Mouse (Mus musculus): ENCODE results near the gene Syce3.

The Syce3 gene

DNA sequence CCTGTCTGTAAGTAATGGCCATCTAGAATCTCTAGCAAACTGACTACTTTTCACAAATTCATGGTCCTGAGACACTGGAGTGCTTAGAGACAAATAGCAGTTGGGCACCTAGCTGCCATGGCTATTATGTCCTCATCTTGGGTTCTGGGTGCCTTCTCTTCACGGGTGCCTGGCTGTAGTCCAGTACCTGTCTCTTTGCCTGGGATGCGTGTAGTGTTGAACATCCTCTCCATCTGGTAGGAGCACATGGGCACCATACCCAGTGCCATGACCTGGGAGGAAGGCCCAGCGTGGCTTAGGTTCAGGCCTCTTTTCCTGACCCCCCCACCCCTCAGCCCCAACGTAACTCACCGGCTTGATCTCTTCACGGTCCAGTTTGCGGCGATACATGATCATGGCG, 11.6 kb upstream of the Syce3 start:
- DNase-seq (ENCODE audit: low spot score): no peak

DNA sequence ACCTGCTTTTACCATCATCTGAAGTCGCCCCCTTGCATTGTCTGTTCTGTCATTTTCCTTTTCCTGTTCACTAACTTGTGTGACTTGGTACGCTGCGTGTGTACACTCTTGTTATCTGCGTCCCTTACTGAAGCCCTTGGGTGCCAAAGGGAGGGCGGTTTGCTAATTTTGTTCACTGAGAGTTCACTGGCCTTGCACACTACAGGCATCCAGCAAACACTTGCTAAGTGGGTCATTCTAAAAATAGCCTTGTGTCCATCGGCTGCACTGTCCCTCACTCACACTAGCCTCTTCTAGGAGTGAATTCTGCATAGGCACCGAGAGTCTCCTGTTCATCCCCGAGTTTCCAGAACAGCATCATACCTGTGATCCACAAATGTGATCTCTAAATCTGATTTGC, 5.0 kb upstream of the Syce3 start:
- DNase-seq (ENCODE audit: low spot score): no peak

- DNase-seq (ENCODE audit: low spot score): no peak
Measured at GRCm38 (mm10) chr15:89406691-89407090, 3.6 kb downstream of the Syce3 start.

DNA sequence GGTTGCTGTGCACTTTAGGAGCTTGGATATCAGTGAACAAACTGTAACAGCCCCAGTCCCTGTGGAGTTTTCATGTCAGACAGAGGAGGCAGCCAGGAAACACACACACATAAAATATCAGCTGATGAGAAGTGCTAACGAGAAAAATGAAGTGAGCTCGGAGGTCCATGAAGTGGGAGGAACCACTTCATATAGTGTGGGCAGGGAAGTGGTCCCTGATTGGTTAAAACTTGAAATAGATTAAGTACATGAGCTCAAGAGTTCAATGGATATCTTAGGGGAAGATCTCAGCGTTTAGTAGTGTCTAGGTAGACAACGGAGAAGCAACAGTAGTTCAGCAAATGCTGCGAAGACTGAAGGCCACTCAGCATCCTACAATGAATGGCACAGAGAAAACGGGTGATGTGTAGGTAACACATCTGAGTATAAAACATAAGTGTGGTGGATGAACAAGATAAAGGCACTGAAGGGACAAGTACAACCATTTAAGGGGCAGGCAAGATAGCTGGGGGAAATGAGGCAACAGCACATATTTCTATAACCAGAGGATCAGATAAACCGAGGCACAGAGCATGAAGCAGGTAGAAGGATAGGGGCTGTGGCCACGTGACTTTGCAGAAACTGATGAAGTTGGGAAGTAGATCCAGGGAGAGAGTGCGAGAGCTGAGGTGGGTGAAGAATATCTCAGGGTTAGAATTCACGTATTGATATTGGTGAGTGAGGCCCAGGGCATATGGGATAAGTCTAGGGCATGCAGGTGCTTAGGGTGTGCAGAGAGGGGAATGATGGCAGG, 5.3 kb downstream of the Syce3 start:
- no peak for DNase-seq (ENCODE audit: low spot score)

GRCm38 (mm10) chr15:89402471-89402870, 7.8 kb downstream of the Syce3 start:
- no peak for DNase-seq (ENCODE audit: low spot score)

GRCm38 (mm10) chr15:89399716-89400115, 10.6 kb downstream of the Syce3 start:
- no peak for DNase-seq (ENCODE audit: low spot score)

GRCm38 (mm10) chr15:89398146-89398545, 12.2 kb downstream of the Syce3 start:
- DNase-seq (ENCODE audit: low spot score): no peak

- DNase-seq (ENCODE audit: low spot score): no peak
Measured at GRCm38 (mm10) chr15:89396883-89397282, 13.4 kb downstream of the Syce3 start.

DNA sequence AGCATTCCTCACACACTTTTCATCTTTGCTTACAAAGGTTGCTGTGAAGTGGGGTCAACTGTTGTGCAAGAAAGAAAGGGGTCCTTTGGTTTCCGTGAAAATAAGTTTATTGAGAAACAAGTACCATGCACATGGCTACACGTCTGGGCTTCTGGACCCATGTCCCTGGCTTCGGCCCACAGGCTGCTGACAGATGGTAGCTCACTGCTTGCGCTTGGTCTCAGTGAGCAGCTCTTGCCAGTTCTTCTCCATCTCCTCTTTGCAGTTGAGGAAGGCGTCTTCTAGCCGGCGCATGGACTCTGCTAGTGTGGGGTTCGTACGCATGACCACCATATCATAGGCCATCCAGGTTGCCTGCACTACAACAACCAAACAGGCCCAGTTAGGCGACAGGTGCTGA, 20.2 kb downstream of the Syce3 start:
- DNase-seq (ENCODE audit: low spot score): no peak

DNA sequence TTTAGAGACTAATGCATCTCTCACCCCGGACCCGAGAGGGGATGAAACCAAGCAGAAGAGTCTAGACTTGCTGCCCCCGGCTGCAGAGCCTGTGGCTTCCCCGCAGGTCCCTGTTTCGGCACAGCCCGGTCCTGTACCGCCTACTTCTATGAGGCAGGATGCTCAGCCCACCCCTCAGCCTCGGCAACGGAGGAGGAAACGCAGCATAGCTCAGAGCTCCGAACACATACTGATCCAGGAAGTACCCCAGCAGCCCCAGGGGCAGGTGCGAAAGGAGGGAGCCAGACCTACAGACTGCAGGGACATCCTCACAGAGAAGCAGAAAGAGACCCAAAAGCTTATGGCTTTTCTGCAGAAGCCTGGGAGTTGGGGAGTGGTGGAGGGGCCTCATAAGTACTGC, 23.2 kb downstream of the Syce3 start:
- no peak for DNase-seq (ENCODE audit: low spot score)

GRCm38 (mm10) chr15:89384617-89385016, 25.7 kb downstream of the Syce3 start, which contains the start of gene Klhdc7b:
Klhdc7b (plus strand) TSS chr15:89384917.
- DNase-seq (ENCODE audit: low spot score): no peak

DNA sequence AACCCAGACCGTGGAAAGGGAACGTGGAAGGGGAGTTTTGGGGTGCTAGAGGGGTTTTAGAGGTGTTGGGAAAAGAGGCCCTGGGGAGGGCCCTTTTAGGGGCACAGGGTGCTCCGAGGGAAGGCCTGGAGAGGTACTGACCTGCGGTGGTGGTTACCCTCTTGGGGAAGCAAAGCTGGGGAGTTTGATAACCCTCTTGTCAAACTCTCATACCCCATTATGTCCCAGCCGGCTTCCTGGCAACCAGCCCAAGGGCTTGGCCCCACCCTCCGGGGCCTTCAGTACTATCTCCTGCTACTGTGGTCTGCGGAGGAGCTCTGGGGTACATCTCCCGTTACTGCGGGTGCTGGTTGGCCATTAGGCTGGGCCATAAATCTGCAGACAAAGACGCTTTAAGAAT, 30.9 kb downstream of the Syce3 start:
- DNase-seq (ENCODE audit: low spot score): peak; percentile 44

- no peak for DNase-seq (ENCODE audit: low spot score)
Measured at GRCm38 (mm10) chr15:89378831-89379401, 31.4 kb downstream of the Syce3 start, which contains the start of gene Odf3b. Odf3b (minus strand) TSS chr15:89379282.

DNA sequence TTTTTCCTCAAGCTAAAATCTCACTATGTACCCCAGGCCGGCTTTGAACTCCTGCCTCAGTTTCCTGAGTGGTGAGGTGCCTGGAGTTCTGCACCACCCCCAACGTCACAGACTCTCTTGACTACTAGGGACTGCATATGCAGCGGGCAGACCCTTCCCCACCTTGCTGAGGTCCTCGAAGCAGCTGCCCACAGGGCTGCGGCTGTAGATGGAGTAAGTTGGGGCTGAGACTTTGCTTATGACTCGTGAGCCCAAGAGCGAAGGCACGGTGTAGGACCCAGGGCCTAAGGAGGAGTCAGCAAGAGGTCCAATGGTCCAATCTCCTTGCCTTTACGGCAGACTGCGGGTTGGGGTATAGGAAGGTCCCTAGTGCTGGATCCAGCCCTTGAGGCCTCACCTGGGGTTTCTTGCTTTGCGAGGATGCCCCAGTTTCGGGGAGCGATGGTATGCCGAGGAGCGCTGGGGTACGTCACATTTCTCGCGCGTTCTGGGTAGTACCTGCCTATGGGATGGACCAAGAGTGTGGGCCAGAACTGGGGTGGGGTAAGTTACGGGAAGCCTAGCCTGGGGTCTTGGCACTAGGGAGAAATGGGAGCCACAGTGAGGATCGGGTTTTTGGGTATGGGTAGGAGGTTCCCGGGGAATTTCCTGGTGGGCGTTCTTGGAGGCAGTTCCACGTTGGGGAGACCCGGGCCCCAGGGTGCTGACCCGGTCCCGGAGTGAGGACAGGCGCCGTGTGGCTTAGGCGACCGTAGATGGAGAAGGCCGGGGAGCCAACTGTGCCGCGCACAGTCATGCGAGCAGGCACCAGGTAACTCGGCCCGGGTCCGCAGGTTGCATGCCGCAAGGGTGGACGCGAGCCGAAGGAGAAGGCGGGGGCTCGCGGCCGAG, 32.1 kb downstream of the Syce3 start:
- no peak for DNase-seq (ENCODE audit: low spot score)

DNA sequence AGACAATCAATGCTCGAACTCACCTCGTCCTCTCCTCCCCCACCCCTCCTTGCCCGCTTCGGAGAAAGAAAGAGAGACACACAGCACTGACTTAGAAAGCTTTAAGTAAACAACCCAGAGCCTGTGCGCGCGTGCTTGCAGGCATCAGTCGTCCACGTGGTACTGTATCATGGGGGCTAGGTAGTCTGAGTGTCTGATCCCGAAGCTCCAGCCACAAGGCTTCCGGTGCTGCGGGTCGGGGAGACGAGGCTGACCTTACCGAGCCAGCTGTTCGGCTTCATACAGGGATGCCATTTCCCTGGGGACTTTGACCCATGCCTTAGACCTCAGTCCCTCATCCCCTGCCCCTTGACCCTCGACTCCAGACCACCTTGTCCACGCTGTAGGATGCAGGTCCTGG, 32.9 kb downstream of the Syce3 start:
- DNase-seq (ENCODE audit: low spot score): no peak

DNA sequence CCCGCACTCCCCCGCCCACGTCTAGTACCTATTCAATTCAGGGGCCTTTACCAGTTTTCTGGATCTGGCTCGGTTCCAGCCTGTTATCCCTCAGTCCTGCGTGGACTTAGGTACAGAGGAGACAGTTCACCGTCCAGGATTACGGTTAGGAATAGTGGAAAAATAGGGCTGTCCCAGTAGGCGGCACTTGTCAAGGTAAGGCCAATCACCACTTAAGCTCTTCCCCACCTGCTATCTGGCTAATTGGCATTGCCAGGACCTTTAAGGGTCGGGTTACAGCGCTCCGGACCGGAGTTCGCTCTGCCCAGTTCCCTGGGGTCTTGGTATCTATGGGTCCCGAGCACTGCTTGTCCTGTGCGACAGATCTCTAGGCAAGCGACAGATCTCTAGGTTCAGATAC, 33.3 kb downstream of the Syce3 start, which contains the start of gene Tymp:
Tymp (minus strand) TSS at position 83 of the 400 bp plus-strand sequence.
- DNase-seq (ENCODE audit: low spot score): no peak

DNA sequence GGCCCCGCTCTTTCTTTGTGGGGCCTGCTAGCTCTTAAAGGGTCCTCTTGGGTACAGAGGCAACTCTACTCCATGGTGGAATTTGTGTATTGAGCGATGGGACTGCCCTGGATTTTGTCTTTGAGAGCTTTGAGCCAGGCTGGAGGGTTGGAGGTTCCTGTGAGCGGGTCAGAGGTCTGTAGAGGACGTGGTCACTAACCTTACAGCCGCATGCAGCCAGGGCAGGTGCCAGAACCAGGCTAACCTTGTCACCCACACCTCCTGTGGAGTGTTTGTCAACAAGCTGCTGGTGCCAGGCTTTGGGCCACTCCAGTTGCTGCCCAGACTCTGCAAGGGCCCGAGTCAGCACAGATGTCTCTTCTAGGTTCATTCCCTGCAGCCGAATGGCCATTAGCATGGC, 34.3 kb downstream of the Syce3 start:
- no peak for DNase-seq (ENCODE audit: low spot score)

DNA sequence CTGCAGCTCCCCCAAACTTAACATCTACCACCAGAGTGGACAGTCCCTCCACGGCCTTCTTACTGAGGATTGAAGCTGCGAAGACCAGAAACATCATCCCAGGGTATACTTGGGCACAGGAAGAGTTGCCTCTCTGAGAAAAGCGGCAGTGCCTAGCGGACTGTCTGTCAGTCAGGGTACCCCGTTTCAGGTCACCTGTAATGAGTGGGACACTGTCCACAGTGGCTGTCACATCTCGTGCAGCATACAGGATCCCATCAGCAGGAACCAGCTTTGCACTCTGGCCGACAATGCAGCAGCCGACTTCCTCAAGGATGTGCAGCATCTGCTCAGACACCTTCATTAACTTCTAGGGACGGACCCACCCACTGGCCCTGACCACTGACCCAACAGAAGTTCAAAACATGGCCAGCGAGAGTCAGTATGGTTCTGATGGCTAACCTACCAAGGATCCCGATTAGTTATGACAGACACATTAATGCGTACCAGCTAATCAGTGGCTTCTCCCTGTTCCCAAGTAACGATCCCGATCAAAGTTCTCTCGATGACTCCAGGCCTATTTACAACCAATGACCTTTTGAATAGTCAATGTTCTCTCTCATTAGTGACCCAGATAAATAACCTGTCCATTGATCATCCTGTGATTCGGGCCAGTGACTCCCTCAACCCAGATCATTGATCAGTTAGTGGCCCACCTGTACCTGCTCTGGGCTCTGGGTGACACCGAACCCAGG, 35.3 kb downstream of the Syce3 start:
- no peak for DNase-seq (ENCODE audit: low spot score)

- no peak for DNase-seq (ENCODE audit: low spot score)
Measured at GRCm38 (mm10) chr15:89374340-89374739, 36.0 kb downstream of the Syce3 start.

DNA sequence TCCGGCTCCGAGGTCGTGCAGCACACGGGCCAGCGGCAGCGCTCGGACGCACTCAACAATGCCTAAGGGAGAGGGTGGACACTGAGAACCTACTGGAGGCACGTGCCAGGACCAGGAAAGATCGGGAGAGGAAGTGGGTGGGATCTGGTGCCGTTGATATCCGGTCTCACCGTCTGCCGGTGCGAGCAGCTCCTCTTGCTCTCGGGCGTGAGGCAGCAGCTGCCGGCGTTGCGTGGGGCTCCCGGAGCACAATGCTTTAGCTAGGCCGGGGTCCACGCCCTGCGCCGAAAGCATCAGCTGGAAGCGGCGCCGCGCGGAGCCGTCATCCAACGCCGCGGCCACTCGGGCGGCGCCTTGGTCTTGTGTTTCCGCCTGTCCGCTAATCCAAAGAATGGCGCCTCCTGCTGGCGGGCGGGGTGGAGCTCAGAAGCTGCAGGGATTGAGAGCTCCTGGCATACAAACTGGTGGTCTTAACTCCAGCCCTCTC, 36.5 kb downstream of the Syce3 start, which contains the start of gene Sco2:
Sco2 (minus strand) TSS at position 85 of the 487 bp plus-strand sequence.
- peak; percentile 86 for DNase-seq (ENCODE audit: low spot score)

DNA sequence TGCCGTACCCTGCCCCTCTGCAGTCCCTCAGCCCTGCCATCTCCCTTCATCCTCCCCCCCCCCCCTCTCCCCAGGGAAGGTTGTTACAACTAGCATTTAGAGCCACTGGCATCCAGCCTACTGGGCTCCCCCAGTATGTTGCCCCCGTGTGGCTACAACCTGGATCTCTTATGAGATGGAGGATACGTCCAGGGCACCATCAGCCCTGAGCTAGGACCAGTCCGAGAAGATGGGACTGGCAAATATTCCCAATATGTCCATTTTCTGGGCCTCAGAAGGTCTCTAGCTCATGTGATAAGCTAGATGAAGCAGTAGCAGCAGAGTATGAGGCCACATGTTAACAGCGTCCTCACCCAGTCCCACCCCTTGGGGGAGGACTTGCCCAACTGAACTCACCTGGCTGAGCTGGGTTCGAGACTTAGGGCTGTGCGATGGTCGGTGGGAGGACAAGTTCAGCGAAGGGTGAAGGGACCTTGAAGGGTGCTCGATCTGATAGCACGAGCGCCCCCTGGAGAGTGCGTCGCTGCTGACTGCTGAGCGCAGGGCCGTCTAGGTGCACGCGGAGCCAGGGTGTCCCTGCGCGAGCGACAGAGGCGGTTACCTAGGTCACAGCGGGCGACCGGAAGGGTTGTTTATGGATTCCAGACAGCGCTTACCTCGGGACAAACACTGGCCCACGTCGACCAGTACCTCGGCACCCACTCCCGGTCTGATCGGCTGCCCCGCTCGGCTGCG, 37.1 kb downstream of the Syce3 start:
- DNase-seq (ENCODE audit: low spot score): peak; percentile 81

Data from c-Kit-positive CD71-positive TER-119-positive erythroid progenitor cells, embryonic 14.5 days (primary cell).